Mouse (Mus musculus): ENCODE measurements around the gene Wwox. TPM values are rescaled to one million over a fixed set of nuclear protein-coding genes. Genes with fewer than 3 reads are reported as not detected.

Wwox gene
- polyA plus RNA-seq, 1 experiment from 2014 or later = 10.3 TPM

DNA sequence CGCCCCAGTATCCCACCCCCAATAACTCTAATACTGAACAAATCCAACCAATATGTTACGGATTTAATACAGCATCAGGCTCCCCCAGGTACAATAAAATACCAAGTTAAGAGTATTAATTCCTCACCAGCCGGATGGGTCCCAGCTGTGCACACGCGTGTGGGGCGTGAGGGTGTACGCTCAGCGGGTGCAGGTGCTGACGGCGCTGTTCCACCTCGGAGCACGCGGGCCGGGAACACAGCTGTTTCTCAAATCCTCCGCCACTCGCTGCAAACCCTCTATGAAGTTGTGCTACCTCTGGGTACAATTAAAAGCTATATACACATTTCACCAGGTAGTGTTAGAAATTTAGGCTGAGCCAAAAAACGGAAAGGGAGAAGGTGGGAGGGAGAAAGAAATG is 818.0 kb downstream of the Wwox start:
- Histone ChIP-seq H3K36me3 (ENCODE audit: control insufficient read depth, insufficient read depth, low read length) (no peaks in the 10 kb centered on the region), H3K4me2 (no peak overlapping the region), H3K9me3 (replicated peaks; ENCODE audit: control insufficient read depth, low read length) (no peaks in the 10 kb centered on the region), H3K4me3 (ENCODE audit: low read depth, low read length) (no peak overlapping the region), H3K9ac (ENCODE audit: low read depth, low read length) (no peak overlapping the region), H3K27me3 (ENCODE audit: control insufficient read depth, insufficient read depth, low read length) (no peaks in the 10 kb centered on the region), H3K4me1 (ENCODE audit: control insufficient read depth, insufficient read depth, low read length) (no peaks in the 10 kb centered on the region), H3K27ac (ENCODE audit: low read depth, low read length) (no peak overlapping the region)
- WGBS (ENCODE audit: insufficient replicate concordance) = 91% methylated on average over 17 of the region's 17 CpGs
- ATAC-seq (replicated peaks; ENCODE audit: insufficient number of reproducible peaks, low FRiP score, low TSS enrichment) = no peak

DNA sequence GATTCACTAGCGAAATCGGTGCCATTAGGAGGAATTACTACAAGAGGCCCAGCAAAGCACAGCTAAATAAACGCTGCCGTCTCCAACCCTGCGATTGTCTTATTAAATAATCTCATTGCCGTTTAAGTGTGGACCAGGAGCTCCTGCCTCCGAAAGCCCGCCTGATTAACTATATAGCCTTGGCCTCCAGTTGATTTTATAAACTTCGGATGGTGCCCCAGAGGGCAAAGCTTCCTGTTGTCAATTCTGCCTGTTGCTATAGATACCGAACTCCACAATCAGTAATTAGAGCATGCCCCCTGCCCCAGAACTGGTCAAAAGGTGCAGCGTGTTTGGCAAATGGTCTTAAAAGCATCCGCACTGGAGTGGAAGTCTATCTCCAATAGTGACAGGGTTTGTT is 820.4 kb downstream of the Wwox start:
- 75% methylated on average over 12 of the region's 12 CpGs for WGBS (ENCODE audit: insufficient replicate concordance)

DNA sequence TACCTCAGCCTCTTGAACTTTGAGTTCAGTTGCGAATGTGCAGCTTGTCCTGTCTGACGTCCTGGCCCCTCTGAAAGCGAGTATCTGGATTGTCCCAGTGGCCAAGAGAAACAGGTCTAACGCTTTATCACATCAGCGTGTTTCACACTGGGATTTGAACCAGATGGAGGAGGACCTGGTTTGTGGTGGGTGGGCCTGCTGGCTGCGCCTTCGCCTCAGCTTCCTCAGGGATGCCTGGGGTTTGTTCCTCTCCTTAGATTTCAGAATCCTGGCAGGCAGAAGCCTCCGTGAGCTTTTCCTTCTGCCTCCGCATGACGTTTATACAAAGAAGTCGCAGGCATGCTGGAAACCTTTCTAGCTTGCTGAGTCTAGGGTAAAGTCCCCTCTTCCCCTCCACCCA is 827.7 kb downstream of the Wwox start:
- Histone ChIP-seq H3K4me1 (ENCODE audit: control insufficient read depth, insufficient read depth, low read length) (no peaks in the 10 kb centered on the region), H3K27me3 (ENCODE audit: control insufficient read depth, insufficient read depth, low read length) (no peaks in the 10 kb centered on the region), H3K9me3 (replicated peaks; ENCODE audit: control insufficient read depth, low read length) (0 out of 2 replicates have a peak, but pooled peaks cover 2% of the 10 kb centered on the region), H3K36me3 (ENCODE audit: control insufficient read depth, insufficient read depth, low read length) (no peaks in the 10 kb centered on the region), H3K9ac (ENCODE audit: low read depth, low read length) (no peak overlapping the region), H3K27ac (ENCODE audit: low read depth, low read length) (no peak overlapping the region), H3K4me3 (ENCODE audit: low read depth, low read length) (no peak overlapping the region), H3K4me2 (no peak overlapping the region)
- WGBS (ENCODE audit: insufficient replicate concordance) = 61% methylated on average over 11 of the region's 11 CpGs
- no peak for ATAC-seq (replicated peaks; ENCODE audit: insufficient number of reproducible peaks, low FRiP score, low TSS enrichment)

More for the DNA sequence above, 820.4 kb downstream of the Wwox start:
- Histone ChIP-seq H3K9ac (ENCODE audit: low read depth, low read length) (no peak overlapping the region), H3K36me3 (ENCODE audit: control insufficient read depth, insufficient read depth, low read length) (no peaks in the 10 kb centered on the region), H3K27ac (ENCODE audit: low read depth, low read length) (no peak overlapping the region), H3K27me3 (ENCODE audit: control insufficient read depth, insufficient read depth, low read length) (no peaks in the 10 kb centered on the region), H3K9me3 (replicated peaks; ENCODE audit: control insufficient read depth, low read length) (0 out of 2 replicates have a peak, but pooled peaks cover 2% of the 10 kb centered on the region), H3K4me3 (ENCODE audit: low read depth, low read length) (no peak overlapping the region), H3K4me2 (no peak overlapping the region), H3K4me1 (ENCODE audit: control insufficient read depth, insufficient read depth, low read length) (no peaks in the 10 kb centered on the region)
- no peak for ATAC-seq (replicated peaks; ENCODE audit: insufficient number of reproducible peaks, low FRiP score, low TSS enrichment)

DNA sequence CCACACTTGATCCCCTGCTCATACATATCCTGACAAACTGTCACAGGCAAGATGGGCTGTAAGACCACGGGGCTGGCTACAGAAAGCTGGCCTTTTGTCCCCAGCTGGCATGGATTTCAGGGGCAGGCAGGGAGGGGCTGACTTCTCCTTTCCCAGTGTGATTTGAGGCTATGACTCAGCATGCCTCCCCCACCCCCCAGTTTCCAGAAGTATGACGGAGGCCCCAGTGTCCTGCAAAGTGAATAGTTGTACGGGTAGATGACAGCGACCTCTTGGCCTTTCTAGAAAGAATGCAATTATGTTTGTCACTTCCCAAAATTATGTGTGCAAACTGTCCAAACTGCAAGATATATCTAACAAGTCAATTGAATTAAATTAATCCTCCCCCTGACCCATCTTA is 830.1 kb downstream of the Wwox start:
- H3K9me3 ChIP-seq (replicated peaks; ENCODE audit: control insufficient read depth, low read length) = 0 out of 2 replicates have a peak, but pooled peaks cover 2% of the 10 kb centered on the region
- no peak for ATAC-seq (replicated peaks; ENCODE audit: insufficient number of reproducible peaks, low FRiP score, low TSS enrichment)
- no peak overlapping the region for H3K4me2 ChIP-seq
- no peak overlapping the region for H3K27ac ChIP-seq (ENCODE audit: low read depth, low read length)
- no peak overlapping the region for H3K9ac ChIP-seq (ENCODE audit: low read depth, low read length)
- H3K27me3 ChIP-seq (ENCODE audit: control insufficient read depth, insufficient read depth, low read length) = no peaks in the 10 kb centered on the region
- H3K4me1 ChIP-seq (ENCODE audit: control insufficient read depth, insufficient read depth, low read length) = no peaks in the 10 kb centered on the region
- no peak overlapping the region for H3K4me3 ChIP-seq (ENCODE audit: low read depth, low read length)
- 60% methylated on average over 4 of the region's 4 CpGs for WGBS (ENCODE audit: insufficient replicate concordance)
- H3K36me3 ChIP-seq (ENCODE audit: control insufficient read depth, insufficient read depth, low read length) = no peaks in the 10 kb centered on the region

DNA sequence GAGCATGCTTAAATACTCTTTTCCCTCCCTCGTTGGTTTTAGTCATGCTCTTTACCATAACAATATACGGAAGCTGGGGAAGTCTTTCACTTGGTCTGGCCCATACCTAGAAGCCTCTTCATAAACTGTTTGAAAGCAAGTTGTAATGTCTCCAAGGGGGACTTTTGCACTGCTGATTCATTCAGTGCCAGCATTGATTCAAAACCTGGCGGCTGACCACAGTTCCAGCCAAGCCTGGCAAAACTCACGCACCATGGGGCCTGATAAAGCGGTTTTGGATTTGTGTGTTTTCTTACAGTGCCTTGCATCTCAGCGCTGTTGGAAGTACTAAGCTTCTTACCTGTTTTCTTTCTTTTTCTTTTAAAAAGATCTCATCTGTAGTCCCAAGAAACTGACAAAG is 834.5 kb downstream of the Wwox start:
- Histone ChIP-seq H3K4me3 (ENCODE audit: low read depth, low read length) (no peak overlapping the region), H3K4me1 (ENCODE audit: control insufficient read depth, insufficient read depth, low read length) (no peaks in the 10 kb centered on the region), H3K27me3 (ENCODE audit: control insufficient read depth, insufficient read depth, low read length) (no peaks in the 10 kb centered on the region), H3K4me2 (no peak overlapping the region), H3K27ac (ENCODE audit: low read depth, low read length) (no peak overlapping the region), H3K9ac (ENCODE audit: low read depth, low read length) (no peak overlapping the region), H3K36me3 (ENCODE audit: control insufficient read depth, insufficient read depth, low read length) (no peaks in the 10 kb centered on the region), H3K9me3 (replicated peaks; ENCODE audit: control insufficient read depth, low read length) (no peaks in the 10 kb centered on the region)
- no peak for ATAC-seq (replicated peaks; ENCODE audit: insufficient number of reproducible peaks, low FRiP score, low TSS enrichment)
- 77% methylated on average over 6 of the region's 6 CpGs for WGBS (ENCODE audit: insufficient replicate concordance)

DNA sequence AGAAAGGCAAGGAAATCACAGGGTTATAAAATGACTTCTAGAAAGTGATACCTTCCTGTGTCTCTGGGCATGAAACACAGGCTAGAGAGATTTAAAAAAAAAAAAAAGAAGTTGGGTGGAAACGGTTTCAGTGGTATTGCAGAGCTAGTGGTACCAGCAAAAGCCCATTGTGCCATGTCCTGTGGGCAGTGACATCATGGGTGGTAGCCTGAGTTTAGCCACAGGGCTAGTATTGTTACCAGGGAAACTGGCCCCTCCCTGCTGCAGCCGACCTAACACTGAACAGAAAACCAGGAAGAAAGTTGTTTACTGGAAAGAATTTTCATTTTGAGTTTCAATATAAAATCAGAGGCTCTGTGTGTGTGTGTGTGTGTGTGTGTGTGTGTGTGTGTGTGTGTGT is 836.8 kb downstream of the Wwox start:
- H3K9ac ChIP-seq (ENCODE audit: low read depth, low read length) = no peak overlapping the region
- no peaks in the 10 kb centered on the region for H3K4me1 ChIP-seq (ENCODE audit: control insufficient read depth, insufficient read depth, low read length)
- no peak overlapping the region for H3K4me3 ChIP-seq (ENCODE audit: low read depth, low read length)
- H3K4me2 ChIP-seq = no peak overlapping the region
- no peaks in the 10 kb centered on the region for H3K36me3 ChIP-seq (ENCODE audit: control insufficient read depth, insufficient read depth, low read length)
- no peak overlapping the region for H3K27ac ChIP-seq (ENCODE audit: low read depth, low read length)
- no peaks in the 10 kb centered on the region for H3K9me3 ChIP-seq (replicated peaks; ENCODE audit: control insufficient read depth, low read length)
- no peaks in the 10 kb centered on the region for H3K27me3 ChIP-seq (ENCODE audit: control insufficient read depth, insufficient read depth, low read length)
- 83% methylated on average over 2 of the region's 2 CpGs for WGBS (ENCODE audit: insufficient replicate concordance)
- no peak for ATAC-seq (replicated peaks; ENCODE audit: insufficient number of reproducible peaks, low FRiP score, low TSS enrichment)

DNA sequence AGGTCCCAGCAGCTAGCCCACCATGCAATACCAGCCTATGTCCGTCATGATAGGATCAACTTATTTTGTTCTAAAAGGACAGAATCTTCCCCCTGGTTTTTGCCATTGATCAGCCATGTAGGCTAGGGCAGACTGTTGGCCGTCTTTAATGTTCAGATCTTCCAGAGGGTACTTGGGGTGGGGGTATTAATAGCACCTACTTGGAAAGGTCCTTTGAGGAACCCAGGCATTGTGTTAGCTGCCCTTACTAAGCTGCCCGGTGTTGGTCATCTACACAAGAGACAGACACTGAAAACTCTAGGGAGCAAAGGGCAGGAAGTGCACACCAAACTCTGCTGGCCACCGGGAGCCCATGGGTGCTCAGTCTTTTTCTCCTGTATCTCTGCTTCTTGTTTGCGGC is 838.8 kb downstream of the Wwox start:
- Histone ChIP-seq H3K9me3 (replicated peaks; ENCODE audit: control insufficient read depth, low read length) (no peaks in the 10 kb centered on the region), H3K9ac (ENCODE audit: low read depth, low read length) (no peak overlapping the region), H3K4me1 (ENCODE audit: control insufficient read depth, insufficient read depth, low read length) (no peaks in the 10 kb centered on the region), H3K36me3 (ENCODE audit: control insufficient read depth, insufficient read depth, low read length) (no peaks in the 10 kb centered on the region), H3K27ac (ENCODE audit: low read depth, low read length) (no peak overlapping the region), H3K4me2 (no peak overlapping the region), H3K27me3 (ENCODE audit: control insufficient read depth, insufficient read depth, low read length) (no peaks in the 10 kb centered on the region), H3K4me3 (ENCODE audit: low read depth, low read length) (no peak overlapping the region)
- WGBS (ENCODE audit: insufficient replicate concordance) = 87% methylated on average over 5 of the region's 5 CpGs
- no peak for ATAC-seq (replicated peaks; ENCODE audit: insufficient number of reproducible peaks, low FRiP score, low TSS enrichment)

DNA sequence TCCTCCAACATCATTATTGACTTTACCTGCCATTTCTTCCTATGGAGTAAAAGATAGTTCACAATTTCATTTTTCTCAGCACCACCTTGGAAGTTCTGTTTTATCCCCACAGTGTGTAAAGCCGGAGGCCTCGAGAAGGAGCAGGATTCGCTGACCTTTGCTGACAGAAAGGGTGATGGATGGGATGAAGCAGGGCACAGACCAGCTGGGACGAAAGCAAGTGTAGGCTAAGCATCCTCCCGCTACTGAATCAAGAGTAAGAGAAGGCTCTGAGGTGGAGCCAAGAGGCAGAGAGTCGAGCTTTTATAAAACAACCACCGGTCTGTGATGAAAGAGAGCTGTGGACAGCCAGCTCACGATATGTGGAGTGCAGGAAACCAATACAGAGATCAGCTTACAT is 850.8 kb downstream of the Wwox start:
- no peaks in the 10 kb centered on the region for H3K27me3 ChIP-seq (ENCODE audit: control insufficient read depth, insufficient read depth, low read length)
- 0 out of 2 replicates have a peak, but pooled peaks cover 3% of the 10 kb centered on the region for H3K9me3 ChIP-seq (replicated peaks; ENCODE audit: control insufficient read depth, low read length)
- WGBS (ENCODE audit: insufficient replicate concordance) = 41% methylated on average over 8 of the region's 8 CpGs
- H3K4me3 ChIP-seq (ENCODE audit: low read depth, low read length) = no peak overlapping the region
- no peak for ATAC-seq (replicated peaks; ENCODE audit: insufficient number of reproducible peaks, low FRiP score, low TSS enrichment)
- no peak overlapping the region for H3K9ac ChIP-seq (ENCODE audit: low read depth, low read length)
- H3K4me1 ChIP-seq (ENCODE audit: control insufficient read depth, insufficient read depth, low read length) = no peaks in the 10 kb centered on the region
- no peaks in the 10 kb centered on the region for H3K36me3 ChIP-seq (ENCODE audit: control insufficient read depth, insufficient read depth, low read length)
- H3K27ac ChIP-seq (ENCODE audit: low read depth, low read length) = no peak overlapping the region
- no peak overlapping the region for H3K4me2 ChIP-seq

DNA sequence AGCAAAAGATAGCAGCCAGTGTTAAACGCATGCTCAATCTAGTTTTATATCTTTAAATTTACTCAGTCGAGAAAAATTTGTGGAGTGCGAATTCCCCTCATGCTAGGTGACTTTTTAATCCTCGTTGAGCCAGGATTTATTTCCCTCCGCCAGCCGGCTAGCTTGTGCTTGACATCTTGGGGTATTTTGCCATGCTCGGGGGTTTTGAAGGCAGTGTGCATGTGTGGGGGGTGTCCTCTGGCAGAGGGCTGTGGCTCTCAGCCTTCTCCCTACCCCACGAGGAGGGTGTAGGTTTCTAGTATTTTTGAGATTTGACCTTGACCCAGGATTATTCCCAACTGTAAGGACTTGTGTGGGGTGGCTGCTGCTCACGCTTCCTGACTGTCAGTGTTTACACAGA is 857.3 kb downstream of the Wwox start:
- Histone ChIP-seq H3K4me2 (no peak overlapping the region), H3K9ac (ENCODE audit: low read depth, low read length) (no peak overlapping the region), H3K27ac (ENCODE audit: low read depth, low read length) (no peak overlapping the region), H3K4me3 (ENCODE audit: low read depth, low read length) (no peak overlapping the region), H3K9me3 (replicated peaks; ENCODE audit: control insufficient read depth, low read length) (0 out of 2 replicates have a peak, but pooled peaks cover under 1% of the 10 kb centered on the region), H3K27me3 (ENCODE audit: control insufficient read depth, insufficient read depth, low read length) (no peaks in the 10 kb centered on the region), H3K4me1 (ENCODE audit: control insufficient read depth, insufficient read depth, low read length) (no peaks in the 10 kb centered on the region), H3K36me3 (ENCODE audit: control insufficient read depth, insufficient read depth, low read length) (no peaks in the 10 kb centered on the region)
- 74% methylated on average over 9 of the region's 9 CpGs for WGBS (ENCODE audit: insufficient replicate concordance)
- no peak for ATAC-seq (replicated peaks; ENCODE audit: insufficient number of reproducible peaks, low FRiP score, low TSS enrichment)
